Mouse (Mus musculus) embryo, embryonic 11.5 days (tissue): ENCODE measurements around the gene Alppl2.

Experiments used
- DNase-seq: peaks from one replicate; pipeline ENCODE4 v3.0.0-alpha.2; 2012; ENCODE audit warnings: low read depth, low spot score

Gene Alppl2

DNA sequence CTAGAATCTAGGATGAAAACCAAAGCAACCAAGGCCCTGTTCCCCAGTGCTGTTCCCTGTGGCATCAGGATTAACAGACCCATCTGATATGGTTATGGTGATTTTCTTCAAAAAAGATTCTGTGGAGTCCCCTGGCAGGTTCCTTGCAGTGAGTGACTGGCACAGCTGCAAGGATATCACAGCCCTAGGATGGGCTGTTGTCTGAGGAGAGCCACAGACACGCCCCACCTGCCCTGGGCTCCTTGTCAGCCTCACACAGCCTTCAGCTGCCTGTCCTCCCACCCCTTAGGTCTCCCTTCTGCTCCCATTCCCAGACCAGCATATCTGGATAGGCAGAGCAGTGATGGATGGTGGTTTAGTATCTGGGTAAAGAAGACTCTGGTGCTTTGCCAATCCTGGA, 39.0 kb downstream of the Alppl2 start:
- DNase-seq, result no peak

GRCm38 (mm10) chr1:87050072-87050471, 39.7 kb downstream of the Alppl2 start:
- no peak for DNase-seq

DNA sequence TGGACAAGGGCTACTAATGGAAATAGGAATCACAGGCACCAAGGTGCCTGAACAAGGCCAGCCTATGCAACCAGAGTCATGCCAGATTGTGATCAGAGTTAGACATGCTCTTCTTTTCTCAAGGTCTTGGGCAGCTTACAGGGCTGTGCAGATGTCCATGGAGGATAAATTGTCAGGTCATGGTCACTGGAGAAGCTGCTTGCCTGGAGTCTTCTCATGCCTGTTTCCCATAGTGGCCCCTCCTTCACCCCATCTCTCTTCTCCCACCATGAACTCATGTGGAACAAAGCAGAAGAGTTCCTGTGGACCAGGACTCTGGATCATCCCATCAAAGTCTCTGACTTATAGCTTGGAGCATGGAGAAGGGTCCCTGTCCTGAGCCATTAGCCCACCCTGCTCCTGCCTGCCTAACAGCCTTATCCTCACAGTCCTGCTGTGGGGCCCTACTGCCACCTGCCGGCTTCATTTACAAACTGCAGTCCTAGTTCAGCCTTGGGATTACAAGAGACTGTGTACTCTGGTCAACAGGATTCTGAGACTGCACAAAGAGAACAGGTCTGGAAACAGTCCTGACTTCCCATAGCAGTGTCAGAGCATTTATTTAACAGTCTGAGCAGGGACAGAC, 47.8 kb downstream of the Alppl2 start:
- DNase-seq, result peak; percentile 60

DNA sequence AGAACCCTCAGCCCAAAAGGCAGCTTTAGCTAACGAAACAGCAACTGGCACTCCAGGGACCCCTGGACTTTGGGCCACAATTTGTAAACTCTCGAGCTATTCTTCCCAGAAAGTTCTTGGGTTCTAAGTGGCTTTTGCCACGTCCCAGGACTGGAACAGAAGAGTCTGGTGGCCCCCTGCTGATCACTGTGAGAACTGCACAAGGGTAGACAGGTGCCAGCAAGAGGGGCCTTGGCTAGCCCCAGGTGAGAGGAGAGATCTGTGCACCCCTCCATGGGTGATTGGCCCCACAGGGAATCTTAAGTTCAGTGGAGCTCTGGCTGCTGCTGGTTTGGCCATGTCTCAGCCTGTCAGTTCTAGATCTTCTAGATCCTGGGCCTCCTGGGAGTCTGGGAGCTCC, 48.6 kb downstream of the Alppl2 start:
- peak; percentile 46 for DNase-seq

DNA sequence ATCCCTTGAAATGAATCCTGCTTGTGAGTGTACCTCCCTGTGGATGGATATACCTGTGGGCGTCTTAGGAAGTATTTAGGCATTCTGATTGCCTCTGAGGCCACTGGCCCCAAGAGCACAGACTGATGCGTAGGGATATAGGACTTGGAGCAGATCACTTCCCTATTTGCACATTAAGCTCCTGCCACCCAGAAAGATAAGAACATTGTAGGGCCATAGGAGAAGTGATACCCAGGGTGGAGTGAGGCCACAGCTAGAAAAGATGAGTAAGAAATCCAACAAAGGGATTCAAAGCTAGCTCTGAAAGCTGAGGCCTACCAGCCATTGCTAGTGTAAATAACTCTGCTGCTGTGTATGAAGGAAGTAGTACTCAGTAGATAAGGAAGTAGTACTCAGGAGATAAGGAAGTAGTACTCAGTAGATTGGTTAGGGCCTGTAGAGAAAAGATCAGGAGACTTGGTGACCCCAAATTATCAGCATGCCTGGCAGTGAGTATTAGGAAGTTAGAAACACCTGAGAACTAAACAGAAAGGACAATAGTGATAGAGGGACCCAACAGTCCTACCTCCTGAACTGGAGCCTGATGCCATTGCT, 51.2 kb downstream of the Alppl2 start:
- DNase-seq, result no peak
